Mouse (Mus musculus) CD4-positive helper T cell, adult 2 months (primary cell): ENCODE data around the gene Leprot.

Source experiments
- DNase-seq: peaks from one replicate; pipeline ENCODE4 v3.0.0-alpha.2; 2012; ENCODE audit warnings: low read depth, missing footprints, low spot score

Leprot gene

GRCm38 (mm10) chr4:101664160-101664750, 16.7 kb downstream of the Leprot start:
- peak; percentile 42 for DNase-seq

- DNase-seq = no peak
These were observed 17.2 kb downstream of the Leprot start for GRCm38 (mm10) chr4:101664766-101665165.

- no peak for DNase-seq
These were observed 21.6 kb downstream of the Leprot start for GRCm38 (mm10) chr4:101669161-101669560.

- no peak for DNase-seq
These were observed 22.3 kb downstream of the Leprot start for GRCm38 (mm10) chr4:101669811-101670210.

GRCm38 (mm10) chr4:101674790-101675189, 27.3 kb downstream of the Leprot start:
- no peak for DNase-seq

- no peak for DNase-seq
These were observed 28.2 kb downstream of the Leprot start for GRCm38 (mm10) chr4:101675726-101676125.

GRCm38 (mm10) chr4:101682620-101683019, 35.1 kb downstream of the Leprot start:
- no peak for DNase-seq

GRCm38 (mm10) chr4:101683086-101683485, 35.6 kb downstream of the Leprot start:
- no peak for DNase-seq

GRCm38 (mm10) chr4:101684821-101685220, 37.3 kb downstream of the Leprot start:
- no peak for DNase-seq

GRCm38 (mm10) chr4:101686227-101686810, 38.8 kb downstream of the Leprot start:
- DNase-seq = no peak

GRCm38 (mm10) chr4:101689241-101689640, 41.7 kb downstream of the Leprot start:
- no peak for DNase-seq

GRCm38 (mm10) chr4:101689645-101690044, 42.1 kb downstream of the Leprot start:
- no peak for DNase-seq

GRCm38 (mm10) chr4:101692892-101693291, 45.4 kb downstream of the Leprot start:
- no peak for DNase-seq

GRCm38 (mm10) chr4:101694529-101694928, 47.0 kb downstream of the Leprot start:
- no peak for DNase-seq

- no peak for DNase-seq
These were observed 49.7 kb downstream of the Leprot start for GRCm38 (mm10) chr4:101697236-101697635.

- no peak for DNase-seq
These were observed 51.9 kb downstream of the Leprot start for GRCm38 (mm10) chr4:101699423-101699822.

GRCm38 (mm10) chr4:101700892-101701640, 53.5 kb downstream of the Leprot start:
- DNase-seq = no peak

- no peak for DNase-seq
These were observed 57.8 kb downstream of the Leprot start for GRCm38 (mm10) chr4:101705325-101705724.

- no peak for DNase-seq
These were observed 59.7 kb downstream of the Leprot start for GRCm38 (mm10) chr4:101707234-101707633.

GRCm38 (mm10) chr4:101707953-101708352, 60.4 kb downstream of the Leprot start:
- no peak for DNase-seq
